18 mouse cellular contexts compared by ENCODE assay signal in genomic region chrX:57380915-57381314, GRCm38 (mm10). TPM values are rescaled to one million over a fixed set of nuclear protein-coding genes. Genes with fewer than 3 reads are reported as not detected.
DNase-seq lines count a peak whose midpoint lies in the region; ATAC-seq and TF ChIP-seq lines count a peak whose summit lies in the region.
"Had no signal": no experiment of that assay in that cellular context is flagged by ENCODE, and none has a peak within 500 bp of the region (broad histone marks: within the 10 kb centered on the region; RNA-seq: fewer than 3 reads in every experiment).

No protein-coding gene starts in this region.

- no peak overlapping the region for H3K4me2 ChIP-seq in hindbrain, embryonic 16.5 days (ENCODE audit: low read length)
- no peak overlapping the region for H3K4me2 ChIP-seq in hindbrain, embryonic 14.5 days (replicated peaks)
- H3K4me2 ChIP-seq in midbrain, postnatal 0 days (ENCODE audit: low read depth, low read length, poor library complexity, severe bottlenecking): no peak overlapping the region
- H3K4me2 ChIP-seq in midbrain, embryonic 11.5 days: no peak overlapping the region
- no peak overlapping the region for H3K4me2 ChIP-seq in neural tube, embryonic 15.5 days
- H3K4me2 ChIP-seq: lung, embryonic 14.5 days had no signal

- H3K4me3 ChIP-seq in hindbrain, embryonic 16.5 days (ENCODE audit: low read length): no peak overlapping the region
- no peak overlapping the region for H3K4me3 ChIP-seq in hindbrain, embryonic 14.5 days (replicated peaks; ENCODE audit: low read length)
- no peak overlapping the region for H3K4me3 ChIP-seq in midbrain, postnatal 0 days (ENCODE audit: low read depth, low read length)
- H3K4me3 ChIP-seq in midbrain, embryonic 11.5 days (ENCODE audit: low read depth, low read length): no peak overlapping the region
- no peak overlapping the region for H3K4me3 ChIP-seq in neural tube, embryonic 15.5 days (replicated peaks)
- H3K4me3 ChIP-seq: gastrocnemius, adult 2 months; myocyte had no signal

- H3K36me3 ChIP-seq in hindbrain, embryonic 16.5 days (ENCODE audit: control insufficient read depth, insufficient read depth, low read length): peaks cover 4% of the 10 kb centered on the region
- H3K36me3 ChIP-seq in hindbrain, embryonic 14.5 days (replicated peaks; ENCODE audit: control insufficient read depth, insufficient read depth): peaks cover 89% of the 10 kb centered on the region
- peaks cover 8% of the 10 kb centered on the region; the same call in 1 of the 2 replicates for H3K36me3 ChIP-seq in midbrain, postnatal 0 days (ENCODE audit: insufficient read depth, low read length)
- peaks cover 5% of the 10 kb centered on the region; the same call in 1 of the 2 replicates for H3K36me3 ChIP-seq in midbrain, embryonic 11.5 days (ENCODE audit: control insufficient read depth, insufficient read depth, low read length)
- peaks cover 25% of the 10 kb centered on the region for H3K36me3 ChIP-seq in neural tube, embryonic 15.5 days

- H3K9ac ChIP-seq in hindbrain, embryonic 16.5 days (ENCODE audit: low read depth, low read length): no peak overlapping the region
- H3K9ac ChIP-seq in hindbrain, embryonic 14.5 days: no peak overlapping the region
- no peak overlapping the region for H3K9ac ChIP-seq in midbrain, postnatal 0 days (replicated peaks; ENCODE audit: low read length, poor library complexity, severe bottlenecking)
- no peak overlapping the region for H3K9ac ChIP-seq in midbrain, embryonic 11.5 days (ENCODE audit: low read length)
- H3K9ac ChIP-seq in neural tube, embryonic 15.5 days (replicated peaks): no peak overlapping the region
- H3K9ac ChIP-seq: lung, embryonic 14.5 days had no signal

- no peaks in the 10 kb centered on the region for H3K27me3 ChIP-seq in hindbrain, embryonic 16.5 days (replicated peaks; ENCODE audit: control insufficient read depth, insufficient read depth, low read length)
- H3K27me3 ChIP-seq in hindbrain, embryonic 14.5 days (ENCODE audit: control insufficient read depth, insufficient read depth, low read length): no peaks in the 10 kb centered on the region
- H3K27me3 ChIP-seq in midbrain, postnatal 0 days (ENCODE audit: insufficient read depth, low read length): no peaks in the 10 kb centered on the region
- no peaks in the 10 kb centered on the region for H3K27me3 ChIP-seq in midbrain, embryonic 11.5 days (ENCODE audit: control insufficient read depth, insufficient read depth, low read length)
- no peaks in the 10 kb centered on the region for H3K27me3 ChIP-seq in neural tube, embryonic 15.5 days (replicated peaks)

- no peak overlapping the region for H3K27ac ChIP-seq in hindbrain, embryonic 16.5 days (ENCODE audit: low read depth, low read length)
- no peak overlapping the region for H3K27ac ChIP-seq in hindbrain, embryonic 14.5 days
- no peak overlapping the region for H3K27ac ChIP-seq in midbrain, postnatal 0 days (ENCODE audit: low read depth, low read length)
- no peak overlapping the region for H3K27ac ChIP-seq in midbrain, embryonic 11.5 days (ENCODE audit: low read depth, low read length)
- no peak overlapping the region for H3K27ac ChIP-seq in neural tube, embryonic 15.5 days (replicated peaks)
- H3K27ac ChIP-seq: gastrocnemius, adult 2 months had no signal

- DNase-seq in cerebellum, adult 9-10 months: peak; percentile 17
- no peak for DNase-seq in cerebellum, adult 8-10 months
- DNase-seq in hindbrain, embryonic 14.5 days (ENCODE audit: low spot score): no peak
- DNase-seq in midbrain, postnatal 0 days (ENCODE audit: low spot score): peak; percentile 30
- DNase-seq in midbrain, embryonic 11.5 days (ENCODE audit: low spot score, missing footprints): no peak
- DNase-seq: gastrocnemius, adult 2 months; heart, adult 18-20 months; liver; lung, embryonic 14.5 days; thymus, adult 18-20 months had no signal

- no peaks in the 10 kb centered on the region for H3K9me3 ChIP-seq in hindbrain, embryonic 16.5 days (ENCODE audit: control insufficient read depth, low read length)
- H3K9me3 ChIP-seq in hindbrain, embryonic 14.5 days (ENCODE audit: control insufficient read depth, low read length): no peaks in the 10 kb centered on the region
- H3K9me3 ChIP-seq in midbrain, postnatal 0 days (ENCODE audit: low read length): no peaks in the 10 kb centered on the region
- no peaks in the 10 kb centered on the region for H3K9me3 ChIP-seq in midbrain, embryonic 11.5 days (ENCODE audit: control insufficient read depth, low read length)
- H3K9me3 ChIP-seq in neural tube, embryonic 15.5 days (replicated peaks): no peaks in the 10 kb centered on the region
- H3K9me3 ChIP-seq: G1E had no signal

- WGBS in hindbrain, embryonic 16.5 days: 53% methylated on average over 5 of the region's 5 CpGs
- 57% methylated on average over 5 of the region's 5 CpGs for WGBS in hindbrain, embryonic 14.5 days
- WGBS in midbrain, postnatal 0 days: 52% methylated on average over 5 of the region's 5 CpGs
- 78% methylated on average over 5 of the region's 5 CpGs for WGBS in midbrain, embryonic 11.5 days
- WGBS in neural tube, embryonic 15.5 days: 58% methylated on average over 5 of the region's 5 CpGs

- TF ChIP-seq CTCF in midbrain, postnatal 0 days (IDR thresholded peaks at IDR 0.05): no peak

- peak; percentile 41; the same call in 1 of the 2 replicates for ATAC-seq in hindbrain, embryonic 16.5 days
- ATAC-seq in hindbrain, embryonic 14.5 days (ENCODE audit: low FRiP score): no peak; the same call in 1 of the 2 replicates
- ATAC-seq in midbrain, postnatal 0 days (ENCODE audit: low FRiP score): no peak
- no peak for ATAC-seq in midbrain, embryonic 11.5 days (ENCODE audit: low FRiP score)
- ATAC-seq in neural tube, embryonic 15.5 days (ENCODE audit: low FRiP score): no peak

- no peaks in the 10 kb centered on the region for H3K4me1 ChIP-seq in hindbrain, embryonic 16.5 days (ENCODE audit: control insufficient read depth, insufficient read depth, low read depth, low read length)
- no peaks in the 10 kb centered on the region for H3K4me1 ChIP-seq in hindbrain, embryonic 14.5 days (replicated peaks; ENCODE audit: control insufficient read depth, insufficient read depth, low read length)
- no peaks in the 10 kb centered on the region for H3K4me1 ChIP-seq in midbrain, postnatal 0 days (ENCODE audit: insufficient read depth, low read length)
- no peaks in the 10 kb centered on the region for H3K4me1 ChIP-seq in midbrain, embryonic 11.5 days (ENCODE audit: control insufficient read depth, insufficient read depth, low read length)
- H3K4me1 ChIP-seq in neural tube, embryonic 15.5 days: no peaks in the 10 kb centered on the region

RNA-seq across cellular contexts. Expression of gene Rbmx, which starts 11.9 kb away (rescaled TPM):
- 133 and 145 TPM in 2 replicates for polyA plus RNA-seq in hindbrain, embryonic 16.5 days (2015; fragmentation: Nextera tagmentation; extraction: Ambion mirVana)
- polyA plus RNA-seq in hindbrain, embryonic 14.5 days (2014; fragmentation: Nextera tagmentation; extraction: Ambion mirVana): 175 and 179 TPM in 2 replicates
- total RNA-seq in midbrain, postnatal 0 days (2014; rRNA removed): 115 and 141 TPM in 2 replicates
- polyA plus RNA-seq in midbrain, postnatal 0 days (2015; fragmentation: Nextera tagmentation; extraction: Ambion mirVana): 103 and 109 TPM in 2 replicates
- 282 and 296 TPM in 2 replicates for polyA plus RNA-seq in midbrain, embryonic 11.5 days (2014; fragmentation: Nextera tagmentation; extraction: Ambion mirVana)
- polyA plus RNA-seq in neural tube, embryonic 15.5 days (2015; fragmentation: Nextera tagmentation; extraction: Ambion mirVana): 136 and 142 TPM in 2 replicates

RNA-seq across cellular contexts. Expression of gene Gm364, which starts 28.0 kb away (rescaled TPM):
- not detected in 2 replicates for polyA plus RNA-seq in hindbrain, embryonic 16.5 days (2015; fragmentation: Nextera tagmentation; extraction: Ambion mirVana)
- not detected in 2 replicates for polyA plus RNA-seq in hindbrain, embryonic 14.5 days (2014; fragmentation: Nextera tagmentation; extraction: Ambion mirVana)
- total RNA-seq in midbrain, postnatal 0 days (2014; rRNA removed): not detected in 2 replicates
- polyA plus RNA-seq in midbrain, postnatal 0 days (2015; fragmentation: Nextera tagmentation; extraction: Ambion mirVana): not detected in 2 replicates
- not detected in 2 replicates for polyA plus RNA-seq in midbrain, embryonic 11.5 days (2014; fragmentation: Nextera tagmentation; extraction: Ambion mirVana)
- not detected in 2 replicates for polyA plus RNA-seq in neural tube, embryonic 15.5 days (2015; fragmentation: Nextera tagmentation; extraction: Ambion mirVana)
- total RNA-seq: G1E; gastrocnemius, adult 2 months; heart, adult 18-20 months; left cerebral cortex, postnatal 10 days; megakaryocyte progenitor cell, adult 5-6 weeks had no signal
- polyA plus RNA-seq: G1E; heart, postnatal 0 days; intestine, embryonic 14.5 days; lung, embryonic 14.5 days had no signal

RNA-seq across cellular contexts. Expression of gene Arhgef6, which starts 42.4 kb away (rescaled TPM):
- polyA plus RNA-seq in hindbrain, embryonic 16.5 days (2015; fragmentation: Nextera tagmentation; extraction: Ambion mirVana): 6.5 and 6.8 TPM in 2 replicates
- 8.8 and 9.2 TPM in 2 replicates for polyA plus RNA-seq in hindbrain, embryonic 14.5 days (2014; fragmentation: Nextera tagmentation; extraction: Ambion mirVana)
- total RNA-seq in midbrain, postnatal 0 days (2014; rRNA removed): 8.9 and 11.6 TPM in 2 replicates
- polyA plus RNA-seq in midbrain, postnatal 0 days (2015; fragmentation: Nextera tagmentation; extraction: Ambion mirVana): 4.8 and 5.0 TPM in 2 replicates
- polyA plus RNA-seq in midbrain, embryonic 11.5 days (2014; fragmentation: Nextera tagmentation; extraction: Ambion mirVana): 7.8 and 9.6 TPM in 2 replicates
- 5.6 and 9.8 TPM in 2 replicates for polyA plus RNA-seq in neural tube, embryonic 15.5 days (2015; fragmentation: Nextera tagmentation; extraction: Ambion mirVana)

Comparison
In these comparisons a context has a peak if more than half of its experiments do, and no peak if none do; other contexts are left out.
1. DNase-seq: peak in cerebellum, adult 9-10 months (single experiment) and midbrain, postnatal 0 days (single experiment); none in cerebellum, adult 8-10 months (single experiment), hindbrain, embryonic 14.5 days (single experiment) and midbrain, embryonic 11.5 days (single experiment).